Mouse (Mus musculus): ENCODE data around the gene Olfr56.
"Not testable (repeated sequence)": the region's sequence is repeated elsewhere in the genome, so short reads cannot be mapped to it uniquely, and the experiment has no call there.

Gene Olfr56

DNA sequence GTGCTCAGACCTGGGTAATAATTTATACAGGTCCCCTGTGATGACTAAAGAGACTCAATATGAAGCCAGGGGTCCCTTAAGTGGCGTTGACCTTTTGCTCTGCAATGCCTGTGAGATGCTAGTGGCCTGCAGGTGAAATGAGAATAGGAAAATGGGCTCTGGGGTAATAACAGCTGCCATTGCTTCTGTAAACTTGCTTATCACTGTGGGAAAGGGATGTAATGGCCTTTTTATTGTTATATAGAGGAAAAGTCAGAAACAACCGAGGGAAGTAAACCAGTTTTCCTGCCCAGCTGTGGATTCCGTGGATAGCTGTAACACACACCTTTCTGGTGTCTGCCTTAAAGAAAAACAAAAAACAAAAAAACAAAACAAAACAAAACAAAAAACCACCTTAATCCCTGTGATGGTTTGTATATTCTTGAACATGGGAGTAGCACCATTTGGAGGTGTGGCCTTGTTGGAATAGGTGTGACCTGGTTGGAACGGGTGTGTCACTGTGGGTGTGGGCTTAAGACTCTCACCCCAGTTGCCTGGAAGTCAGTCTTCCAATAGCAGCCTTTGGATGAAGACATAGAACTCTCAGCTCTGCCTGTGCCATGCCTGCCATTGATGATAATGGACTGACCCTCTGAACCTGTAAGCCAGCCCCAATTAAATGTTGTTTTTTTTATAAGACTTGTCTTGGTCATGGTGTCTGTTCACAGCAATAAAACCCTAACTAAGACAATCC lies 197.5 kb downstream of the Olfr56 start:
- DNase-seq, result not testable (repeated sequence)

DNA sequence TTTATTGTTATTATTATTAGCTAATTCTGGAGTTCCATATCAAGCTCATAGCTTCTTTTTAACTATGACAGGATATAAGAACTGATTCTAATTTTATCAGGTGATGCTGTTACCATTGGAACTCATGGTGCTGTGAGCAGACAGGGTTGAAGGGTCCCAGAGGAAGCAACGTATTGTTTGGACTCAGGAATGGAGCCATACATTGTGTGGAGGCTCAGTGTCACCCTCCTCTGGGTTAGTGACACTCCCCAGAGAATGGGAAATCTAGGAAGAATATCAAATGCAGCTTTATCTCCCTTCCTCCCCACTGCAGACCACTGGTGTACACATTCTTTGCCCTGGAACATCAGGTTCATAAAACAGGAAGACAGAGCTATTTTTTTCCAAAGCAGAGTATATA lies 204.5 kb downstream of the Olfr56 start:
- DNase-seq, result no peak
